Mouse (Mus musculus): ENCODE data around the gene Gm9603. TPM values are rescaled to one million over a fixed set of nuclear protein-coding genes. Genes with fewer than 3 reads are reported as not detected.

Gm9603 gene
- polyA plus RNA-seq (2015; fragmentation: Nextera tagmentation; extraction: Ambion mirVana): not detected in 2 replicates

GRCm38 (mm10) chr14:5687357-5687756 is at the start of gene Gm9603:
Gene Gm9603, minus strand, starts transcription at chr14:5687457.

GRCm38 (mm10) chr14:5632928-5633327 is 54.3 kb downstream of the Gm9603 start, which contains the start of gene Gm8265:
Gene Gm8265, minus strand, starts transcription at chr14:5633028.

Other genes with a start within 250 kb of the Gm9603 start
- 0.37 and 1.7 TPM in 2 replicates for gene Gm3194, start 232.0 kb downstream of the Gm9603 start, polyA plus RNA-seq (2015; fragmentation: Nextera tagmentation; extraction: Ambion mirVana)
- not detected in 2 replicates for gene Gm8246, start 209.6 kb downstream of the Gm9603 start, polyA plus RNA-seq (2015; fragmentation: Nextera tagmentation; extraction: Ambion mirVana)
- gene Gm3187, start 203.2 kb downstream of the Gm9603 start, polyA plus RNA-seq (2015; fragmentation: Nextera tagmentation; extraction: Ambion mirVana): 0.23 TPM in 1 of 2 replicates, not detected in the other
- gene Gm3488, start 185.8 kb downstream of the Gm9603 start, polyA plus RNA-seq (2015; fragmentation: Nextera tagmentation; extraction: Ambion mirVana): 12.3 and 16.9 TPM in 2 replicates
- gene Gm3532, start 149.0 kb downstream of the Gm9603 start, polyA plus RNA-seq (2015; fragmentation: Nextera tagmentation; extraction: Ambion mirVana): not detected in 2 replicates
- not detected in 2 replicates for gene Gm8265, start 54.4 kb downstream of the Gm9603 start, polyA plus RNA-seq (2015; fragmentation: Nextera tagmentation; extraction: Ambion mirVana)
- 1.1 and 1.5 TPM in 2 replicates for gene Gm3373, start 54.1 kb upstream of the Gm9603 start, polyA plus RNA-seq (2015; fragmentation: Nextera tagmentation; extraction: Ambion mirVana)
- gene Gm3383, start 120.5 kb upstream of the Gm9603 start, polyA plus RNA-seq (2015; fragmentation: Nextera tagmentation; extraction: Ambion mirVana): 2.9 and 4.8 TPM in 2 replicates
- not detected in 2 replicates for gene Gm3424, start 142.9 kb upstream of the Gm9603 start, polyA plus RNA-seq (2015; fragmentation: Nextera tagmentation; extraction: Ambion mirVana)
- gene Gm8237, start 192.9 kb upstream of the Gm9603 start, polyA plus RNA-seq (2015; fragmentation: Nextera tagmentation; extraction: Ambion mirVana): 1.5 and 1.7 TPM in 2 replicates

All from neural tube, postnatal 0 days (tissue).